Mouse (Mus musculus): Measurements from ENCODE around the gene Gsto1.
A peak's percentile ranks its signal among the peaks of the same experiment; 100 is the strongest.

The Gsto1 gene

DNA sequence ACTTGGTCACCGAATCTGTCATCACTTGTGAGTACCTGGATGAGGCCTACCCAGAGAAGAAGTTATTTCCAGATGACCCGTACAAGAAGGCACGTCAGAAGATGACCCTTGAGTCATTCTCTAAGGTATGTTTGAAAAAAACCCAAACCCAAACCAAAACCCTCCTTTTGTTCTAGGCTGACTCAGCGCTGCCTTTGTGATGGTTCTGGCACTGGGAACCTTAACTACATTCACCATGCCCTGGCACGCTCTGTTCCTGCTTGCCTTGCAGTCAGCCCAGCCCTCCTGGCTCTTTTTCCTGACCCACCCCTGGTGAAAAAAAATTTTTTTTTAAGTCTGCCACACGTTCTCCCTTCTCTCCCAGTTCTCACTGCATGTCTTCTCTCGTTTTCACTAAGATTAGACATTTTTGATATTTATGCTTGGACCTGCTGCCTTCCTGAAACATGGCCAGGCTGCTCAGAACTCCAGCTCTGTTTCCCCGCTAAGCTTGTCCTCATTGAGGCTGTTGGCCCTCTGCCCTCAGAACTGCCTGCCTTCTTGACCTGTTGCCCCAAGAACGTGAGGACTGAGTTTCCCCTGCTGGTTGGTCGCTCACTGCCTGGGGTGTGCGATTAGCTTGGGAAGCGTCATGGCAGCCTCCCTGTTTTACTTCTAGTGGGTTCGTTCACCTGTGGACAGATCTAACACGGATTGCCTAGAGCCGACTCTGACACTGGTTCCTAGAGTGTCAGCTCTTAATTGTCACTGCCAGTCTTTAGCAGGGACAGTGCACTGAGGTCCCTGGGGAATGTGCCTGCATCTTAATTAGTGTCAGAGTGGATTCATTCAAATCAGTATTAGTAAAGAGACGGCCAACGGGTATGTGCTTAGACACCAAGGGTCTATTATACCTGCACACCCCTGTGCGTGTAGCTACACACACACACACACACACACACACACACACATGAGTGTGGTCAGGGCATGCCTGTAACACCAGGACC, 3.5 kb downstream of the Gsto1 start:
- DNase-seq: no peak

DNA sequence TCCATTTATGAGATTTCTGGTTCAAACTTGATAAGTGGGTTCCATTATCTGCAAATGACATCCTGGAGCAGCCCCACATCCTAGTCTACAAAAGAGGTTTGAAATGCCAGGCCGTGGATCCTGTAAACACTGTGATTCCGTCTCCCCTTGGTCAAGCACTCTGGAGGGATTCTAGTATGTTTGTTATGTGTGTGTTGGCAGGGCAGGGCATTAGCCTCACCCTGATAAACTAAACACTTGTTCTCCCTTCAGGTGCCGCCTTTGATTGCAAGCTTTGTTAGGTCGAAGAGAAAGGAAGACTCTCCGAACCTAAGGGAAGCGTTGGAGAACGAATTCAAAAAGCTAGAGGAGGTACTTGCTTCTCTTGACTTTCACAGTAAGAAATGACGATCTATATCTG, 4.4 kb downstream of the Gsto1 start:
- DNase-seq: no peak

DNA sequence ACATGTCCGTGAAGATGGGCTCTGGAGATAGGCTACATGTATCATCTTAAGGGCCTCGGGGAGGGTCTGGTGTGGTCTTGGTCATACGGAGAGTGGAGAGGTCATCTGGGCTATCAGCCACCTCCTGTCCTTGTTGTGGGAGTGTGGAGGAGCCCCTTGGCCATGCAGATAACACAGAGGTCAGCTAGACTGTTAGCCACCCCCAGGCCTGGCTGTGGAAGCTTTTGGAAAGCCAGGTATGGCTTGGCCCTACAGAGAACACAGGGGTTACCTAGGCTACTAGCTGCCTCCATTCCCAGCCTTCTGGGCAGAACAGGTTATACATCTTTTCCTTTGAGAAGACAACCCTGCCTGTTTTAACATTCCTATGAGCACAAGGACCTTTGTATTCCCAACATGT, 7.8 kb downstream of the Gsto1 start:
- DNase-seq: no peak

DNA sequence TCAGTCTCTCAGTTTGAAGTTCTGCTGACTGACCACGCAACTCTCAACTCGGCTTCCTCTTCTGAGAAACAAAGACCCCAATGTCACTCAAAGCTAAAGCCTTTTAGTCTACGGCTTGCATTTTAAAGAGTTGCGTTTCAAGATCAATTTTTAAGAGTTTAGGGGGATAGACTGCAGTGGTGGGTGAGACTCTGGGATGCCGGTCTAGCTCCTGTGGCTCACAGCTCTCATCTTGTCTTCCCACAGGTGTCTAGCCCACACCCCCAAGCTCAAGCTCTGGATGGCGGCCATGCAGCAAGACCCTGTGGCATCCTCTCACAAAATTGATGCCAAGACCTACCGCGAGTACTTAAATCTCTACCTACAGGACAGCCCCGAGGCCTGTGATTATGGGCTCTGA, 9.3 kb downstream of the Gsto1 start:
- no peak for DNase-seq

DNA sequence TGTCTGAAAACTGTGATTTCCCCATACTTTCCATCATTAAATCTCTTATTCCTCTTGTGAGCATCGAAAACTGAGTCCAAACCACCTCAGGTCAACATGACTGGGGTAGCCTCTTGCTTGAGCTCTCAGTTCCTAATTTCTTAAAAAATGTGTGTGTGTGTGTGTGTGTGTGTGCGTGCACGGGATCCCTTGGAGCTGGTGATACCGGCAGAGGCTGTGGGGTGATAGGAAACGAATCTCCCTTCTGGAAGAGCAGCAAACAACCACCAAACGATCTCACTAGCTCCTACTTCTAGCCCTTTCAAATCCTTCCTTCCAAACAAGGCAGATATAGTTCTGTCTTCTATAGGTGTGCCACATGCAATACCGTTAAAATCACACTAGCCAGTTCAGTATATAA, 10.0 kb downstream of the Gsto1 start:
- no peak for DNase-seq

DNA sequence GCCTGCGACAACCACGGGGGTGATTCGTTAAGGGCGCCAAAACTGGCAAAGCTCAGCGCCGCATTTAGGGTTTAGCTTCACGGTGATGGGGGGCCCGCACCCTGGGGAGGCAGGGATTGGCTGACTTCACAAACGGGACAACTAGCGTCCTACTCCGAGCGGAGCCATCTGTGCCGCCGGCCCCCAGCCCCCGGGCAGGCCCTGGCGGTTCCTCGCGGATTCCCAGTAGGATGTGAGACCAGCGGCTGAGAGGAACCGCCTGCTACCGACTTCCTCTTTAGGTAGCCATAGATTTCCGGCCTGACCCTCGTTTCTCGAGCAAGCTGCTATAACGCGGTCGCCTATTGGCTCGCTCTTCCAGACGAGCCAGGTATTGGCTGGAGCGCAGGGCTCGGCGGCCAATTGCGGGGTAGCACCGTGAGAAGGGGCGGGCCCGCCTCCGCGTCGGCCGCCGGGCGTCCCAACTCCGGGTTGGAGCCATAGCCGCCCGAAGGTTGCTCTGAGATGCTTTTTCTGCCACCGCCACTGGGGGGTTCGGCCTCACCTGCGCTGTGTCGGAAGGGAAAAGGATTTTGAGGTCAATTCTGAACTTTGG, 10.7 kb downstream of the Gsto1 start, which contains the start of gene Gsto2:
TSS of gene Gsto2 (plus strand) at position 182 of the 595 bp plus-strand sequence.
- peak; percentile 94 for DNase-seq

DNA sequence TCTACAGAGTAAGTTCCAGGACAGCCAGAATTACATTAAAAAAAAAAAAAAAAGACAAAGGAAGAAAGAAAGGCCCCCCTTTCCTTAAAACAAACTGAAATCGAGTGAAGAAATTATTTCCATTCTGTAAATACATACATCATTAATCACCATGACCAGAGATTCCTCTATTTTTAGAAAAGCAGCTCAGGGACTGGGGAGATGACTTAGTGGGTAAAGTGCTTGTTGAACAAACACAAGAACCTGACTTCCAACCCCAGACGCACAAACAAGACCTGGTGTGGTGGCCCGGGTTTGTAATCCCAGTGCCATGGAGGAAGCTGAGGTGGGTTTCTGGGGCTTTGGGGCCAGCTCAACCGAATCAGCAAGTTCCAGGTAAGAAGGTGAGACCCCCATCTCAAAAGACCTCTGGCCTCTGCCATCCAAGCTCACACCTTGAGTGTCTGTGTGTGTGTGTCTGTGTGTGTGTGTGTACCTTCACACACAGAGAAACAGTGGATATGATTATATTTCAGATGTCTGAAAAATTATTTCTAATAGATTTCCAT, 12.9 kb downstream of the Gsto1 start:
- no peak for DNase-seq

DNA sequence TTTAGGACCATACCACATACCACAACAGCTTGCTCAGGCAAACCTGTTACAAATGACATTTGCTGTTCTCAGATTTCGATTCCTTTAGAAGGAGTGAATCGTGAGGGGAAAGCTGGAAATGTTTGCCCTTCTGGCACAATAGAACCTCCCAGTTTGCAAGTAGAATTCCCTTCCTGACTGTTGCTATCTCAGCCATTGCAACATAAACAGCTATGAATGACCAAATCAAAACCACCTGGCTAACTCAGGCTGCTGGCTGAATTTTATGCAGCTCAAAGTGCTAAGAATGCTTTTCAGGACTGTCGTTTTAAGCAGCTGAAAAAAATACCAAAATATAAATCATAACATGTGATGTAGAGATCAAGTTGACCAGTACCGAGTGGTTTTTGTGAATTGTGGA, 14.2 kb downstream of the Gsto1 start:
- no peak for DNase-seq

DNA sequence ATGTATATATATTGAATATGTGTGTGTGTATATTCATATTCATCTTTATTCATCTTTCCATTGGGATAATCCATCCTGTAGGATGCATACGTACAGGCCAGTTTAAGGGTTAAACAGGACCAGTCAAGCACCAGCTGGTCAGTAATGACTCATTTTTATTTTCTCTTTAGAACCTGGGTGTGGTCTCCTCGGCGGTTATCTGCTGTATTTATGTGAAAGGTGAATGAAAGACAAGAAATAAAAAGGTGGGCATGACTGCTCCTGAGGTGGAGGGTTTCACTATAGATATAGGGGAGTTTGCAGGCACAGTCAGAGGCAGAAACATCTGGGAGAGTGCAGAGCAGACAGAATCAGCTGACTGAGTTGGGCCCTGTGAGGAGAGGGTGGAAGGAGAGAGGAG, 14.7 kb downstream of the Gsto1 start:
- DNase-seq: no peak

DNA sequence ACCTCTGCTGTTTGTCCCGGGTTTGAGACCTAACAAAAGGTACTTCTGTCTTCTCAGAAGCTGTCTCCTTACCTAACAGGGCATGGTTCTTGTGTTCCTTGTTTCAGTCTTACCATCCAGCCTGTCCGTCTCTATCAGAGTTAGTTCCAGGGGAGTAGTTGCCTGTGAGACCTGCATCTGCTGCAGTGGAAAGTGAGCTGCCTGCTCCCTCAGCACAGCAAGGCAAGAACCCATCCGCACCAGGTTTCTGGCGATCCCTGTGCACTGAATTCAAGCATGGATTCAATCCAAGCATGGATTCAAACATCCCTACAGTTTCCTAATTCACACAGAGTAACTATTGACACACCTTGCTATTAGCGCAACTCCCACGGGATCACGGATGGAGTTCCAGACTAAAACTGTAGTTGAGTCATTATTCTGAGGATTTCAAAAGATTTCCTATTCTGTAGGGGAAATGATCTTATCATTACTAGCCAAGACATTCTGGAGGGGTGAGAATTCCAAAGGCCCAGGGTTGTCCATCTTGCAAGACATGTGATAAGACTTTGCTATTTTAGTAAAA, 15.4 kb downstream of the Gsto1 start:
- no peak for DNase-seq

DNA sequence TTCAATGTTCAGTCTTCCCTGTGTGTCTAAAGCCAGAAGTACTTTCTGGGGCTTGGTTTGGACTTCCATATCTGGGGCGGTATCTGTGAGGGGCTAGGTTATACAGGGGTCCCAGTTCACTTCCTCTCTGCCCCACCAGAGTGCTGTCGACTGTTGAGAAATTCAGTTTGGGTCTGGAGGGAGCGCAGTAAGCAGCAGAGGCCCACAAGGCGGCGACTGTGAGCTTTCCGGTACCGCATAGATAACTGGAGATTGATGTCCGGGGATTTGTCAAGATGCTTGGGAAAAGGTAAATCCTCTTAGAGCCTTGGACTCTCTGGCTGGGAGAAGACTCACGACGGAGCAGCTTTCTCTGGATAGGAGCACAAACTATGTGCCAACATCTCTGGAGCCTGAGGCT, 16.7 kb downstream of the Gsto1 start:
- DNase-seq: no peak

DNA sequence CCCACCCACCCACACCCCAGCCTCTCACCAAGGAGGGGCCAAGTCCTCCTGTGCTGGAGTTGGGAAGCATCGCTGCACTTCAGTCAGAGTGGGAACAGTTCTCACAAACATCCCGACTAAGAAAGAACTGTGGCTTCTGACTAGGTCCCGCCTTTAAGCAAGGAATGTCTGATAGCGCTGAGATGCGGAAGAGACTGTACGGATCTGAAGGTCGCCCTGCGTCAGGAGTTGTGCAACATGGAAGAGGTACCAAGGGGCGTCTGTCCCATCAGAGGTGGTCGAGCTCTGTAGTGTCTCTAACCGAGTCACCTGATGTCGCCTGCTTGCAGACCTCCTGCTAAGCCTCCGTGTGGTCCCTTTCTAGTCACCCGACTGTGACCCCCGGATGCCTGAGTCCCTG, 21.5 kb downstream of the Gsto1 start:
- DNase-seq: no peak

DNA sequence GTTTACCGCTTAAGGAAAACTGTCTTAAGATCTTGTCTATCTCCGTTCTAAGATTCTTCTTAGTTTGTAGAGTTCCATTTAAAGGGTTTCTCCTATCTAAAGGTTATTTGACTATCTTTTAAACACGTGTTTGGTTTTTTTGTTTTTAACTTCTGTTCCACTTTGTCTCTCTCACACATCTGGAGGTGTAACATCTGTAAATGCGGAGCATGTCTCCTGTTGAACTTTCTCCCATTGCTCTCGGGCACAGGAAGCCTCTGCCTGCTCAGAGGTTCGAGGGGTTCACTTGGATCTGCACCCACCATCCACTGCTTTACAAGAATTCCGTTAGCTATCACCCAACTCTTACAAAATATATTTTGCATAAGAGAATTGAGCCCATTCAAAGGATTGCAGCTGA, 26.8 kb downstream of the Gsto1 start:
- DNase-seq: no peak

DNA sequence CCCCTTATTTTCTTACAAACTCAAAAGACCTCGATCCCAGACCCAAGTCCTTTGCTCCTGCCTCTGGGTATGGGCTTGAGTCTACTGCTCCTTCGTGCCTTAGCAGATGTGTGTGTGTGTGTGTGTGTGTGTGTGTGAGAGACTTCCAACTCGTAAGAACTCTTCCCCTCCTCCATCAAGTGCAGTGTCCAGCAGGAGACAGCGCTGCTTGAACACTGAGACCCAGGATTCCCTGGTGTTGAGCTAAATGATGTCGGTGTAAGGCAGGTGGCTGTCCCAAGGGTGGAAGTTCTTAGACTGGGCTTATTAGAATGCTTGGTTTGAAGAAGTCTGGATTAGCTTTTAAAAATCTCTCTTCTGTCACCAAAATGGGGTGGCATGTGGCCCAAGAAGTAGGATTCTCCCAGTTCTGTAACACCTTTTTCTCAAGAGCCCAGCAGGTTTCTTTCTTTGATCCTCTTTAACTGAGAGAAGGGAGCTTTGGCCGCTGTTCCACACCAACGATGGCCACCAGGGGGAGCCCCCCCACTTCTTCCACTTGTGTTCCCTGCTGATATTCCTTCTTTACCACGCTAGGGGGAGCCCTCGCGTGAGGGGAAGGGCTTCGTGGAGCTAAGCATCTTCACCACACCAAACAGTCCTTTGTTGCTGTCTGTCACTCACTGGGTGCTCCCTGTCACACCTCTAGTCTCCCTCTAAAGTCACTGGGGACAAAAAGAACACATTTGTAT, 27.5 kb downstream of the Gsto1 start:
- DNase-seq: peak; percentile 51

DNA sequence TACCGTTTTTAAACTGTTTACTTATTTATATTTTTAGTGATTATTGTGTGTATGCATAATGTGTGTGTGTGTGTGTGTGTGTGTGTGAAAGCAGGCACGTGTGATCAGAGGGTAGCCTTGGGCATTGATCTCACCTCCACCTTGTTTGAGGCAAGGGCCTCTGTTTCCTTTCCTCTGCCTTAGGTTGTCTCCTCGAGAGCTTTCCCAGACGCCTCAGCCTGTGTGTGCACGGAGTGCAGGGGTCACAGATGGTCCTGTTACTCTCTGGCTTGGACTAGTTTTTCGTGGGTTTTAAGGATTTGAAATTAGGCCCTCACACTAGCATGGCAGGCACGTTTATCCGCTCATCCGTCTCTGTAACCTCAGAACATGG, 28.1 kb downstream of the Gsto1 start:
- DNase-seq: no peak

DNA sequence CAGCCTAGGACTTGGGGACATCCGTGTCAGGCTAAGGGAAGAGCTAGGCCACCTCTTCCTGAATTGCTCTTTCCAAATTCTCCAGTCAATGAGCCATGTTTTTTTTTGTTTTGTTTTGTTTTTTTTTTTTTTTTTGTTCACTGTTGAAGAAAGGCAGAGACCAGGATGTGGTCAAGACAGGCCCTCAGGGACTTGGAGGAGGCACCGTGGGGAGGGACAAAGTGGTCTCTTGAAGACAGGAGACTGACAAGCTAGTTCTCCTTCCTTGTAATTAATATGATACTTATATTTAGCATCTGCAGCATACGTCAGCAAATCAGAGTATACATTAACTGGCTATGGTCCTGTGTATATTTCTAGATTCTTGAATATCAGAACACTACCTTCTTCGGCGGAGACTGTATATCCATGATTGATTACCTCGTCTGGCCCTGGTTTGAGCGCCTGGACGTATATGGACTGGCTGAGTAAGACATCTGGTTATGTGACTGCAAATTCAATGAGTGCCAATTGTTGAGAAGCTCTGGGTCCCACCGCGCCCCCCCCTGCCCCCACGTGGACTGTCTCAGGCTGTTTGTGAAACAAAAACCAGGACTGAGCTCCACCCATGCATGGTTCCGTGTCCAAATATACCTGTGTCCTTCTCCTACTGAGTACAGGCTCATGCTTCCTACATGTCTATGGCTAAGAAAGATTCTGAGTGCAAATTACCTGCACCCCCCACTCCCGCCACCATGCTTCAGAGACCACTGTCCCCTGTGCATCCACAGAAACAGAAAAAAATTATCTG, 29.7 kb downstream of the Gsto1 start:
- DNase-seq: no peak

DNA sequence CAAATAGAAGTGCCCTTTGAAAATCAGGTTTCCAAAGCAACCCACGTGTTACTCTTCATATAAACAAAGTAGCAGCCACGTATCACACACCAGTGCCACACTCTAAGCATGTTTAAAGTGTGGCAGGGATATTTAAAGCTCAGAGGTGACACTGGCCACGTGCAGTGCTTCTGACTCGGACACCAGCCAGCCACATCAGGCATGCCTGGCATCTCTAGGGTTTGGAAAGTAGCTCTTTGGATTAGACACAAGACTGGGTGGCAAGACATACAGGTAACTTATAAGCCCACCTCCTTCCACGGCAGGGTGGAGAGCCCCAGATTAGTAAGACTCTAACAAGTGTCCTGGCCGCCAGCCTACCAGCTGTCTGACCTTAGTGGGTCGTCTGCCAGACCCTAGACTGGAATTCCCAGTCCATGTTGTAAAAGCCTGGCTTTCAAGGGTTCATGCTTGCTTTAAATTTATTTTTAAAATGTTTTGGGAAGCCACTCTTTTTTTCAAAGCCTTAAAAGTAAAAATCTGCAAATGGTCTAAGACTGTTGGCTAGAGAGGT, 30.5 kb downstream of the Gsto1 start:
- DNase-seq: no peak

DNA sequence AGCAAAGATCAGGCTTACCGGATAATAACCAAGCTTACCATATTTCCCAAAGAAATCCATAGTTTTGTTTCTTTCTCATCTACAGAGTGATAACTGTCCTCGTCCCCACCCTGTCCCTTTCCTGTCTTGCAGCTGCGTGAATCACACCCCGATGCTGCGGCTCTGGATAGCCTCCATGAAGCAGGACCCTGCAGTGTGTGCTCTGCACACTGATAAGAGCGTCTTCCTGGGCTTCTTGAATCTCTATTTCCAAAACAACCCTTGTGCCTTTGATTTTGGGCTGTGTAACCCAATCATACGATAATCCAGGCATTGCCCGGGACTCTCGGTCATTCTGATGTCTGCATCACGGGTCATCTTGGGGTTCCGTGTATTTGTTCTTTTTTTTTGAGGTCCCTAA, 31.1 kb downstream of the Gsto1 start:
- no peak for DNase-seq

DNA sequence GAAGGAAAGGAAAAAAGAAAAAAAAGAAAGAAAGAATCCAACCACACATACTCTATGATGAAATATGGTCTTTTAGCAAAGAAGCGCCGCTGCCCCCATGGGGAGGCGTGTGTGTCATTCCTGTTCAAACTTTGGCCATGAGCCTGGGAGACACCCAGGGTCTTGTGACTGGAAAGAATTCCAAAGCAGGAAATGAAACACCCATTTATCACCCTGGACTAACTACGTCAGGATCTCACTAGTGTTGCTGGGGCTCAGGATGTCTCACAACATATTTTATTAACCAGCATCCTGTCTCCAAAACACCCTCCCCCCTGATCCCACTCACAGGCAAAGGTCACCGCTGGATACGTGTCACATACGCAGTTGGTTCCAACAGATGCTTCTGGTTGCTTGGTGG, 31.8 kb downstream of the Gsto1 start:
- DNase-seq: peak; percentile 83

DNA sequence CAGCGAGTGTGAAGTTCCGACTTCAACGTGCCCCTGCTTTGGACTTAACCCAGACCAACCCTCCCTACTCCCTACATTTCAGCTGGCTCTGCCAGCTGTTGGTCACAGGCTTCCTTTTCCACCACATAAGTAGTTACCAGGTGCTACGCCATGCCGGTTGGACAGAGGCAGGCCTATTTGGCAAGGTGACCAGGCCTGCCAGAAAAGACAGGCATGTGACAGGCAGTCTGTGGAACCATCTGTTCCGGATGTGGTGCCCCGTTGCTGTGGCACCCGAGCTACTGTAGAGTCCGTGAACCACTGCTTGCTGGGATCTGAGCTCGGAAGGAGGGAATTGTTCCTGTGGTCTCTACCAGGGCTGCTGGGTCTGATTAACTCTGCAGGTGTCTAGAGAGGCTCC, 32.6 kb downstream of the Gsto1 start:
- no peak for DNase-seq

DNA sequence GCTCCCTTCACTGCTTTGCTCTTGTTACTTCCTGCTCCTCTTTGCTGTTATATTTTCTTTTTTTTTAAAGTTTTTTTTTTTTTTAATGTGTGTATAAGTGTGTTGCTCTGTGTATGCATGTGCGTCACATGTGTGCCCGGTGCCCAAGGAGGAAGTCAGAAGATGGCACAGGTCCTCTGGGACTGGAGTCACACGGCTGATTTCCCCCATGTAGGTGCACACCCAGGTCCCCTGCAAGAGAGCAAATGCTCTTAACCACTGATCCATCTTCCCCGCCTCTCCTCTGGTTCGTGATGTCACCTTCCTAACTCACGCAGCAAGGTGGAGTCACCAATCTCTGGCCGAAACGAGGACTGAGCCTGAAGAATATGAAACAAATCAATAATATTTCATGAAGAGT, 33.3 kb downstream of the Gsto1 start:
- no peak for DNase-seq

Measured in kidney, adult 11 months (tissue).